Mouse (Mus musculus) liver, adult 2 months (tissue): ENCODE data around the gene Mcoln2. TPM values are rescaled to one million over a fixed set of nuclear protein-coding genes. Genes with fewer than 3 reads are reported as not detected.
A peak's percentile ranks its signal among the peaks of the same experiment; 100 is the strongest.

Experiments used
- DNase-seq: peaks from one replicate; pipeline ENCODE4 v3.0.0-alpha.2; 2011; ENCODE audit warnings: low read depth, low spot score; ENCODE audit errors: extremely low read depth
- H3K27ac ChIP-seq: fragments of 200-500 bp; replicated peaks from 2 replicates; pipeline ENCODE4 v1.5.1; 2012; ENCODE audit warnings: low read depth, mild to moderate bottlenecking, control low read depth, inconsistent platforms, low read length; ENCODE audit not compliant: insufficient read depth
- H3K27me3 ChIP-seq: fragments of 200-500 bp; 2 replicates; pipeline ENCODE4 v1.6.1; 2012; ENCODE audit warnings: mild to moderate bottlenecking, moderate library complexity, low read length, inconsistent platforms; ENCODE audit not compliant: control insufficient read depth, insufficient read depth
- H3K36me3 ChIP-seq: fragments of 200-500 bp; 2 replicates; pipeline ENCODE4 v1.6.1; 2012; ENCODE audit warnings: low read length, inconsistent platforms; ENCODE audit not compliant: control insufficient read depth, insufficient read depth
- H3K4me1 ChIP-seq: fragments of 200-500 bp; 2 replicates; pipeline ENCODE4 v1.6.1; 2011; ENCODE audit warnings: low read length; ENCODE audit not compliant: control insufficient read depth, insufficient read depth
- H3K4me3 ChIP-seq: fragments of 200-500 bp; 2 replicates; pipeline ENCODE4 v1.5.1; 2011; ENCODE audit warnings: low read depth, mild to moderate bottlenecking, control low read depth, low read length, moderate library complexity; ENCODE audit not compliant: insufficient read depth
- H3K79me2 ChIP-seq: fragments of 200-500 bp; 2 replicates; pipeline ENCODE4 v1.6.1; 2012; ENCODE audit warnings: inconsistent platforms, mild to moderate bottlenecking, low read length, moderate library complexity; ENCODE audit not compliant: control insufficient read depth, insufficient read depth
- H3K9ac ChIP-seq: fragments of 200-500 bp; 2 replicates; pipeline ENCODE4 v1.6.1; 2012; ENCODE audit warnings: low read depth, mild to moderate bottlenecking, control low read depth, inconsistent platforms, low read length
- CTCF ChIP-seq: fragments of 200-500 bp; IDR thresholded peaks from 2 replicates; pipeline ENCODE4 v1.5.1; 2011; ENCODE audit warnings: low read depth, low read length, control low read depth
- POLR2A ChIP-seq: fragments of 200-500 bp; IDR thresholded peaks from 2 replicates; pipeline ENCODE4 v1.6.1; 2011; ENCODE audit warnings: low read length, control low read depth; ENCODE audit not compliant: insufficient read depth; ENCODE audit errors: extremely low read depth
- WGBS: fragments of 180-500 bp; shearing (Covaris S2); methylation state at CpG from one replicate; pipeline ENCODE4 v1.1.7; 2018; 5-methylcytosine and 5-hydroxymethylcytosine counted together
- polyA plus RNA-seq: library from polyadenylated mRNA; depleted of rRNA; stranded (reverse); fragments of >200 nt; gene quantifications from 2 replicates; pipeline ENCODE4 v1.2.3, GENCODE M21; 2012
- total RNA-seq: library from RNA; depleted of rRNA; stranded (reverse); fragments of >200 nt; gene quantifications from 2 replicates; pipeline ENCODE4 v1.2.3, GENCODE M21; 2014

Mcoln2 gene
- total and polyA plus RNA-seq, 2 experiments = 0.15 to 0.55 TPM

- no peaks in the 10 kb centered on the region for H3K4me1 ChIP-seq
- no peaks in the 10 kb centered on the region; the same call in 1 of the 2 replicates for H3K27me3 ChIP-seq
- no peaks in the 10 kb centered on the region for H3K79me2 ChIP-seq
- TF ChIP-seq CTCF = no peak
- no peak overlapping the region for H3K4me3 ChIP-seq
- H3K36me3 ChIP-seq = no peaks in the 10 kb centered on the region
- H3K27ac ChIP-seq = no peak overlapping the region
- no peak for DNase-seq
- H3K9ac ChIP-seq = no peak overlapping the region
- WGBS = 32% methylated on average over 25 of the region's 25 CpGs
These were observed 28.1 kb upstream of the Mcoln2 start for GRCm38 (mm10) chr3:146121310-146122124.

GRCm38 (mm10) chr3:146122125-146122420 lies 27.6 kb upstream of the Mcoln2 start:
- no peak for DNase-seq
- Histone ChIP-seq H3K27me3 (no peaks in the 10 kb centered on the region; the same call in 1 of the 2 replicates), H3K4me1 (no peaks in the 10 kb centered on the region), H3K79me2 (no peaks in the 10 kb centered on the region), H3K27ac (no peak overlapping the region), H3K4me3 (no peak overlapping the region), H3K9ac (no peak overlapping the region), H3K36me3 (no peaks in the 10 kb centered on the region)
- 77% methylated on average over 3 of the region's 3 CpGs for WGBS
- TF ChIP-seq CTCF = no peak
- TF ChIP-seq POLR2A = no peak

- WGBS = 74% methylated on average over 8 of the region's 8 CpGs
- Histone ChIP-seq H3K9ac (no peak overlapping the region), H3K79me2 (no peaks in the 10 kb centered on the region), H3K36me3 (no peaks in the 10 kb centered on the region), H3K4me3 (no peak overlapping the region), H3K27ac (no peak overlapping the region), H3K4me1 (no peaks in the 10 kb centered on the region), H3K27me3 (no peaks in the 10 kb centered on the region)
- DNase-seq = peak; percentile 31
- TF ChIP-seq CTCF = no peak
- TF ChIP-seq POLR2A = no peak
These were observed 26.7 kb upstream of the Mcoln2 start for GRCm38 (mm10) chr3:146122807-146123463.

GRCm38 (mm10) chr3:146123464-146123825 lies 26.2 kb upstream of the Mcoln2 start:
- Histone ChIP-seq H3K4me1 (no peaks in the 10 kb centered on the region), H3K36me3 (no peaks in the 10 kb centered on the region), H3K9ac (no peak overlapping the region), H3K27ac (no peak overlapping the region), H3K79me2 (no peaks in the 10 kb centered on the region), H3K27me3 (no peaks in the 10 kb centered on the region), H3K4me3 (no peak overlapping the region)
- WGBS = 75% methylated on average over 9 of the region's 9 CpGs
- DNase-seq = no peak
- TF ChIP-seq POLR2A (no peak), CTCF (no peak)

- H3K27me3 ChIP-seq = no peaks in the 10 kb centered on the region
- no peak for TF ChIP-seq POLR2A
- no peak for TF ChIP-seq CTCF
- no peak for DNase-seq
These were observed 22.4 kb upstream of the Mcoln2 start for GRCm38 (mm10) chr3:146127205-146127604.

GRCm38 (mm10) chr3:146134834-146135233 lies 14.8 kb upstream of the Mcoln2 start:
- TF ChIP-seq POLR2A (no peak), CTCF (no peak)

More at GRCm38 (mm10) chr3:146127205-146127604, 22.4 kb upstream of the Mcoln2 start:
- no peak overlapping the region for H3K9ac ChIP-seq
- no peak overlapping the region for H3K27ac ChIP-seq
- H3K36me3 ChIP-seq = no peaks in the 10 kb centered on the region
- no peaks in the 10 kb centered on the region for H3K4me1 ChIP-seq
- H3K79me2 ChIP-seq = no peaks in the 10 kb centered on the region
- no peak overlapping the region for H3K4me3 ChIP-seq
- 71% methylated on average over 6 of the region's 6 CpGs for WGBS

More at GRCm38 (mm10) chr3:146134834-146135233, 14.8 kb upstream of the Mcoln2 start:
- Histone ChIP-seq H3K36me3 (no peaks in the 10 kb centered on the region), H3K27me3 (no peaks in the 10 kb centered on the region), H3K9ac (no peak overlapping the region), H3K27ac (no peak overlapping the region), H3K4me3 (no peak overlapping the region), H3K4me1 (no peaks in the 10 kb centered on the region), H3K79me2 (no peaks in the 10 kb centered on the region)
- DNase-seq = no peak
- WGBS = 67% methylated on average over 9 of the region's 9 CpGs
